Mouse (Mus musculus) midbrain, embryonic 12.5 days (tissue): ENCODE results near the gene Mrto4. TPM values are rescaled to one million over a fixed set of nuclear protein-coding genes. Genes with fewer than 3 reads are reported as not detected.

ENCODE experiments used
- ATAC-seq: fragments of 200-750 bp; cut with Nextera tagmentation; 2 replicates; pipeline ENCODE4 v1.8.0; 2017; ENCODE audit warnings: low read depth, moderate TSS enrichment, moderate library complexity; ENCODE audit not compliant: low FRiP score
- H3K27ac ChIP-seq: fragments of 300-500 bp; sonication (generic); replicated peaks from 2 replicates; pipeline ENCODE4 v1.5.1; 2016; ENCODE audit warnings: mild to moderate bottlenecking
- H3K27me3 ChIP-seq: fragments of 300-500 bp; sonication (generic); 2 replicates; pipeline ENCODE4 v1.6.1; 2016; ENCODE audit warnings: mild to moderate bottlenecking
- H3K36me3 ChIP-seq: fragments of 300-500 bp; sonication (generic); 2 replicates; pipeline ENCODE4 v1.6.1; 2016
- H3K4me1 ChIP-seq: fragments of 300-500 bp; sonication (generic); 2 replicates; pipeline ENCODE4 v1.6.1; 2016
- H3K4me2 ChIP-seq: fragments of 300-500 bp; sonication (generic); replicated peaks from 2 replicates; pipeline ENCODE4 v1.6.1; 2016; ENCODE audit warnings: mild to moderate bottlenecking, moderate library complexity
- H3K4me3 ChIP-seq: fragments of 300-500 bp; sonication (generic); 2 replicates; pipeline ENCODE4 v1.5.1; 2016; ENCODE audit warnings: mild to moderate bottlenecking
- H3K9ac ChIP-seq: fragments of 300-500 bp; sonication (generic); replicated peaks from 2 replicates; pipeline ENCODE4 v1.6.1; 2016; ENCODE audit warnings: mild to moderate bottlenecking, moderate library complexity
- H3K9me3 ChIP-seq: fragments of 300-500 bp; sonication (generic); 2 replicates; pipeline ENCODE4 v1.6.1; 2016; ENCODE audit warnings: mild to moderate bottlenecking
- WGBS: fragments of 180-500 bp; shearing (Covaris S2); methylation state at CpG from one replicate; pipeline ENCODE4 v1.1.7; 2016; 5-methylcytosine and 5-hydroxymethylcytosine counted together
- polyA plus RNA-seq: library from polyadenylated mRNA; unstranded; fragments of >200 nt; fragmentation: Nextera tagmentation; extraction: Ambion mirVana; gene quantifications from 2 replicates; pipeline ENCODE4 v1.2.1, GENCODE M21; 2016

Gene Mrto4
- polyA plus RNA-seq, 1 experiment from 2014 or later = 106 TPM

- Histone ChIP-seq H3K9me3 (no peaks in the 10 kb centered on the region), H3K4me3 (no peak overlapping the region), H3K4me1 (0 out of 2 replicates have a peak, but pooled peaks cover 3% of the 10 kb centered on the region), H3K27me3 (peaks cover 30% of the 10 kb centered on the region), H3K27ac (no peak overlapping the region), H3K9ac (no peak overlapping the region), H3K4me2 (peak overlapping the region; percentile 28), H3K36me3 (no peaks in the 10 kb centered on the region)
- WGBS = 38% methylated on average over 24 of the region's 24 CpGs
- ATAC-seq = no peak
Observed at GRCm38 (mm10) chr4:139336822-139337483, 15.4 kb downstream of the Mrto4 start.

- Histone ChIP-seq H3K36me3 (no peaks in the 10 kb centered on the region), H3K27me3 (peaks cover 37% of the 10 kb centered on the region), H3K9ac (no peak overlapping the region), H3K27ac (no peak overlapping the region), H3K4me3 (no peak overlapping the region), H3K9me3 (no peaks in the 10 kb centered on the region), H3K4me2 (no peak overlapping the region), H3K4me1 (0 out of 2 replicates have a peak, but pooled peaks cover 3% of the 10 kb centered on the region)
- 76% methylated on average over 7 of the region's 7 CpGs for WGBS
- no peak for ATAC-seq
Observed at GRCm38 (mm10) chr4:139335507-139335906, 16.9 kb downstream of the Mrto4 start.

- ATAC-seq = no peak
- H3K9ac ChIP-seq = no peak overlapping the region
- 84% methylated on average over 6 of the region's 9 CpGs for WGBS
- H3K27ac ChIP-seq = no peak overlapping the region
- H3K27me3 ChIP-seq = peaks cover 37% of the 10 kb centered on the region
- no peak overlapping the region for H3K4me3 ChIP-seq
- 0 out of 2 replicates have a peak, but pooled peaks cover 3% of the 10 kb centered on the region for H3K4me1 ChIP-seq
- H3K4me2 ChIP-seq = no peak overlapping the region
- H3K9me3 ChIP-seq = no peaks in the 10 kb centered on the region
- H3K36me3 ChIP-seq = no peaks in the 10 kb centered on the region
Observed at GRCm38 (mm10) chr4:139334631-139335295, 17.6 kb downstream of the Mrto4 start.

GRCm38 (mm10) chr4:139330605-139331004 lies 21.8 kb downstream of the Mrto4 start:
- Histone ChIP-seq H3K9me3 (no peaks in the 10 kb centered on the region), H3K27ac (no peak overlapping the region), H3K36me3 (no peaks in the 10 kb centered on the region), H3K4me2 (peak overlapping the region; percentile 33; the same call in 1 of the 2 replicates), H3K4me3 (peak overlapping the region; percentile 17), H3K9ac (no peak overlapping the region), H3K27me3 (peaks cover 19% of the 10 kb centered on the region; the same call in 1 of the 2 replicates), H3K4me1 (no peaks in the 10 kb centered on the region)
- 7% methylated on average over 10 of the region's 10 CpGs for WGBS
- no peak for ATAC-seq

GRCm38 (mm10) chr4:139319740-139320139 lies 32.6 kb downstream of the Mrto4 start:
- no peak for ATAC-seq
- no peak overlapping the region for H3K9ac ChIP-seq
- WGBS = 92% methylated on average over 4 of the region's 4 CpGs
- H3K4me3 ChIP-seq = no peak overlapping the region
- H3K27ac ChIP-seq = no peak overlapping the region
- no peak overlapping the region for H3K4me2 ChIP-seq
- no peaks in the 10 kb centered on the region for H3K27me3 ChIP-seq
- H3K9me3 ChIP-seq = no peaks in the 10 kb centered on the region
- peaks cover 43% of the 10 kb centered on the region for H3K36me3 ChIP-seq
- no peaks in the 10 kb centered on the region for H3K4me1 ChIP-seq

GRCm38 (mm10) chr4:139318449-139318848 lies 33.9 kb downstream of the Mrto4 start:
- no peaks in the 10 kb centered on the region for H3K27me3 ChIP-seq
- H3K4me2 ChIP-seq = no peak overlapping the region
- ATAC-seq = no peak
- H3K9ac ChIP-seq = no peak overlapping the region
- H3K4me3 ChIP-seq = no peak overlapping the region
- H3K9me3 ChIP-seq = no peaks in the 10 kb centered on the region
- no peaks in the 10 kb centered on the region for H3K4me1 ChIP-seq
- whole genome bisulfite sequencing = 93% methylated on average over 11 of the region's 11 CpGs
- no peak overlapping the region for H3K27ac ChIP-seq
- peaks cover 51% of the 10 kb centered on the region for H3K36me3 ChIP-seq

- no peak for ATAC-seq
- WGBS = 54% methylated on average over 4 of the region's 4 CpGs
- H3K4me1 ChIP-seq = peaks cover 18% of the 10 kb centered on the region
- H3K4me2 ChIP-seq = no peak overlapping the region
- peaks cover 32% of the 10 kb centered on the region for H3K36me3 ChIP-seq
- H3K27me3 ChIP-seq = peaks cover 18% of the 10 kb centered on the region; the same call in 1 of the 2 replicates
- no peak overlapping the region for H3K9ac ChIP-seq
- H3K9me3 ChIP-seq = no peaks in the 10 kb centered on the region
- H3K27ac ChIP-seq = no peak overlapping the region
- no peak overlapping the region for H3K4me3 ChIP-seq
Observed at GRCm38 (mm10) chr4:139312632-139313031, 39.7 kb downstream of the Mrto4 start.

- peaks cover 18% of the 10 kb centered on the region for H3K4me1 ChIP-seq
- no peak for ATAC-seq
- WGBS = 26% methylated on average over 14 of the region's 14 CpGs
- H3K4me3 ChIP-seq = peak overlapping the region; percentile 88
- peaks cover 24% of the 10 kb centered on the region for H3K36me3 ChIP-seq
- peak overlapping the region; percentile 88 for H3K9ac ChIP-seq
- no peaks in the 10 kb centered on the region for H3K9me3 ChIP-seq
- H3K27ac ChIP-seq = no peak overlapping the region
- peak overlapping the region; percentile 92 for H3K4me2 ChIP-seq
- H3K27me3 ChIP-seq = peaks cover 18% of the 10 kb centered on the region; the same call in 1 of the 2 replicates
Observed at GRCm38 (mm10) chr4:139311707-139312106, 40.7 kb downstream of the Mrto4 start.

GRCm38 (mm10) chr4:139310899-139311701 lies 41.3 kb downstream of the Mrto4 start:
- H3K9me3 ChIP-seq = no peaks in the 10 kb centered on the region

GRCm38 (mm10) chr4:139310171-139310898 lies 42.0 kb downstream of the Mrto4 start, which contains the start of the genes Pqlc2 and Akr7a5:
Gene Pqlc2, minus strand, starts transcription at chr4:139310708.
Gene Akr7a5, plus strand, starts transcription at chr4:139310744.
- Histone ChIP-seq H3K27ac (peak within 1 kb of the TSS; percentile 50; the same call in 1 of the 2 replicates), H3K4me2 (peak within 1 kb of the TSS; percentile 92), H3K9ac (peak within 1 kb of the TSS; percentile 88), H3K27me3 (peaks cover 18% of the 10 kb centered on the region; the same call in 1 of the 2 replicates), H3K4me3 (peak within 1 kb of the TSS; percentile 88), H3K36me3 (peaks cover 14% of the 10 kb centered on the region), H3K9me3 (no peaks in the 10 kb centered on the region), H3K4me1 (peaks cover 18% of the 10 kb centered on the region)
- ATAC-seq = peak; percentile 91
- under 1% methylated on average over 47 of the region's 63 CpGs for WGBS

More at GRCm38 (mm10) chr4:139310899-139311701, 41.3 kb downstream of the Mrto4 start:
- Histone ChIP-seq H3K27me3 (peaks cover 18% of the 10 kb centered on the region; the same call in 1 of the 2 replicates), H3K4me3 (peak overlapping the region; percentile 88), H3K36me3 (peaks cover 21% of the 10 kb centered on the region), H3K4me2 (peak overlapping the region; percentile 92), H3K9ac (peak overlapping the region; percentile 88), H3K4me1 (peaks cover 18% of the 10 kb centered on the region), H3K27ac (peak overlapping the region; percentile 50; the same call in 1 of the 2 replicates)
- ATAC-seq = no peak; the same call in 1 of the 2 replicates
- WGBS = under 1% methylated on average over 51 of the region's 53 CpGs

- Histone ChIP-seq H3K4me1 (peaks cover 18% of the 10 kb centered on the region), H3K27ac (no peak overlapping the region), H3K36me3 (peaks cover 7% of the 10 kb centered on the region), H3K4me3 (peak overlapping the region; percentile 88), H3K9ac (peak overlapping the region; percentile 88; the same call in 1 of the 2 replicates), H3K4me2 (peak overlapping the region; percentile 92), H3K9me3 (no peaks in the 10 kb centered on the region), H3K27me3 (peaks cover 18% of the 10 kb centered on the region; the same call in 1 of the 2 replicates)
- ATAC-seq = no peak
- WGBS = 29% methylated on average over 6 of the region's 6 CpGs
Observed at GRCm38 (mm10) chr4:139309651-139310050, 42.7 kb downstream of the Mrto4 start.
